Mouse (Mus musculus): ENCODE measurements around the gene Numb.

DNA sequence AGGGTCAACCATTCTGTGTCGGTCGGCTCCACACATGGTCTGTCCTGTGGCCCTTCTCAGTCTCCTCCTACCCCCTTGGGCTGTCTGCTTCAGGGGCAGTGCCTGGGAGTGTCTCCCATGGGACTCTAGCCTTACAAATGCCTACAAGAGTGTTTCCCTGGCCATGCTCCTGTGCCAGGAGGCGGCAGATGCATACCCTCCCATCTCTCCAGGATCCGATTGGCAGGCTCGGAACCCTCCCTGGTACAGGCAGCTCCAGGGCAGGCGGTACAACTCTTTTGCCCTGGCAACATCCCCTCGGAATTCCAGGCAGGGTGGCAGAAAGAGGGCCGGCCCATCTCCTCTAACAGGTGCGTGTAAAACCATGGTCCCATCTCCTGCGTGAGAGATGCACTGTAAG is 139.1 kb downstream of the Numb start:
- TF ChIP-seq CTCF (IDR thresholded peaks at IDR 0.05; ENCODE audit: control insufficient read depth, insufficient read depth, low read length) = no peak
- no peak for TF ChIP-seq POLR2A (IDR thresholded peaks at IDR 0.05; ENCODE audit: borderline replicate concordance, control insufficient read depth, low read depth, low read length)

Data from bone marrow, adult 2 months (tissue).